Mouse (Mus musculus): ENCODE results near the gene Barhl2.

The Barhl2 gene

DNA sequence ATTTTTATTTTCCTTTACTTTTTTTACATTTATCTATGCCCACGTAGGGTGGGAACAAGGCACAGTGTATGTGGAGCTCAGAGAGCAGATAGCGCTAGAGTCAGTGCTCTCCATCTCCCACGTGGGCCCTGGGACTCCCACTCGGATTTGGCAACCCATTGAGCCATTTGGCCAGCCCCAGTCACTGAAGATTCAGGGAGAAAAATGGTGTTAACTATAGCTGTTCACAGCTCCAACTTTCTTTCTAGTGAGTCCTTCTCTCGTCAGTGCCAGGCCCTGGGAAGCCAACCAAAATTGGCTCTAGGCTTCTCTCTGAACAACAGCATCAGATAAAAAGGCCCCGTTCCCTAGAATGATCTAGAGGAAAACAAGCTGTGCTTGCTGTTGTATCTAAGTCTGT is 42.2 kb downstream of the Barhl2 start:
- no peak for DNase-seq (ENCODE audit: low read depth in 2 of 2, low spot score in 2 of 2)

- no peak for DNase-seq (ENCODE audit: low read depth in 2 of 2, low spot score in 2 of 2)
These were observed 55.2 kb downstream of the Barhl2 start for GRCm38 (mm10) chr5:106402761-106403160.

Data from CD8-positive naive resting alpha-beta T cell, adult 2 months (primary cell).